Mouse (Mus musculus): ENCODE results near the gene Chia1. TPM values are rescaled to one million over a fixed set of nuclear protein-coding genes. Genes with fewer than 3 reads are reported as not detected.
A peak's percentile ranks its signal among the peaks of the same experiment; 100 is the strongest.
"Not testable (repeated sequence)": the region's sequence is repeated elsewhere in the genome, so short reads cannot be mapped to it uniquely, and the experiment has no call there.

Gene Chia1
- polyA plus RNA-seq, 1 experiment = not detected

- no peak for DNase-seq (ENCODE audit: low read depth in 1 of 2, low spot score in 2 of 2)
- 89% methylated on average over 10 of the region's 10 CpGs for WGBS
- H3K27me3 ChIP-seq (ENCODE audit: control insufficient read depth, insufficient read depth, low read length) = no peaks in the 10 kb centered on the region
- no peaks in the 10 kb centered on the region for H3K36me3 ChIP-seq (ENCODE audit: control insufficient read depth, insufficient read depth, low read length)
- H3K27ac ChIP-seq (ENCODE audit: insufficient read depth, low read length) = no peak overlapping the region
- no peaks in the 10 kb centered on the region for H3K4me1 ChIP-seq (ENCODE audit: control insufficient read depth, insufficient read depth, insufficient read length)
- no peak for TF ChIP-seq POLR2A (IDR thresholded peaks at IDR 0.05; ENCODE audit: low read depth, low read length)
- no peak for TF ChIP-seq CTCF (IDR thresholded peaks at IDR 0.05; ENCODE audit: extremely low read depth, insufficient read depth, insufficient read length, insufficient replicate concordance)
- no peak overlapping the region for H3K4me3 ChIP-seq (ENCODE audit: extremely low read depth, insufficient read depth, insufficient read length)
These were observed 31.1 kb downstream of the Chia1 start for GRCm38 (mm10) chr3:106144081-106144480.

- DNase-seq (ENCODE audit: low read depth in 1 of 2, low spot score in 2 of 2) = no peak
- WGBS = 81% methylated on average over 2 of the region's 2 CpGs
These were observed 41.4 kb downstream of the Chia1 start for GRCm38 (mm10) chr3:106154413-106154812.

GRCm38 (mm10) chr3:106167464-106167863, 54.4 kb downstream of the Chia1 start, which contains the start of gene Chil3:
Gene Chil3 (minus strand): TSS chr3:106167564.
- TF ChIP-seq CTCF (IDR thresholded peaks at IDR 0.05; ENCODE audit: extremely low read depth, insufficient read depth, insufficient read length, insufficient replicate concordance) = no peak
- TF ChIP-seq POLR2A (IDR thresholded peaks at IDR 0.05; ENCODE audit: low read depth, low read length) = no peak
- Histone ChIP-seq H3K27ac (ENCODE audit: insufficient read depth, low read length) (no peak within 1 kb of the TSS), H3K36me3 (ENCODE audit: control insufficient read depth, insufficient read depth, low read length) (no peaks in the 10 kb centered on the region), H3K4me1 (ENCODE audit: control insufficient read depth, insufficient read depth, insufficient read length) (no peaks in the 10 kb centered on the region), H3K4me3 (ENCODE audit: extremely low read depth, insufficient read depth, insufficient read length) (no peak within 1 kb of the TSS; the same call in 1 of the 2 replicates), H3K27me3 (ENCODE audit: control insufficient read depth, insufficient read depth, low read length) (no peaks in the 10 kb centered on the region)
- no peak for DNase-seq (ENCODE audit: low read depth in 1 of 2, low spot score in 2 of 2)
- WGBS = 76% methylated on average over 3 of the region's 3 CpGs

More at GRCm38 (mm10) chr3:106154413-106154812, 41.4 kb downstream of the Chia1 start:
- Histone ChIP-seq H3K27ac (ENCODE audit: insufficient read depth, low read length) (no peak overlapping the region), H3K36me3 (ENCODE audit: control insufficient read depth, insufficient read depth, low read length) (no peaks in the 10 kb centered on the region), H3K4me1 (ENCODE audit: control insufficient read depth, insufficient read depth, insufficient read length) (no peaks in the 10 kb centered on the region), H3K27me3 (ENCODE audit: control insufficient read depth, insufficient read depth, low read length) (no peaks in the 10 kb centered on the region), H3K4me3 (ENCODE audit: extremely low read depth, insufficient read depth, insufficient read length) (no peak overlapping the region)
- TF ChIP-seq CTCF (IDR thresholded peaks at IDR 0.05; ENCODE audit: extremely low read depth, insufficient read depth, insufficient read length, insufficient replicate concordance) = no peak
- no peak for TF ChIP-seq POLR2A (IDR thresholded peaks at IDR 0.05; ENCODE audit: low read depth, low read length)

- no peak for DNase-seq (ENCODE audit: low read depth in 1 of 2, low spot score in 2 of 2)
- H3K27ac ChIP-seq (ENCODE audit: insufficient read depth, low read length) = no peak overlapping the region
- 47% methylated on average over 1 of the region's 1 CpGs for WGBS
- no peaks in the 10 kb centered on the region for H3K4me1 ChIP-seq (ENCODE audit: control insufficient read depth, insufficient read depth, insufficient read length)
- no peaks in the 10 kb centered on the region for H3K27me3 ChIP-seq (ENCODE audit: control insufficient read depth, insufficient read depth, low read length)
- TF ChIP-seq CTCF (IDR thresholded peaks at IDR 0.05; ENCODE audit: extremely low read depth, insufficient read depth, insufficient read length, insufficient replicate concordance) = no peak
- no peak for TF ChIP-seq POLR2A (IDR thresholded peaks at IDR 0.05; ENCODE audit: low read depth, low read length)
- no peaks in the 10 kb centered on the region for H3K36me3 ChIP-seq (ENCODE audit: control insufficient read depth, insufficient read depth, low read length)
- no peak overlapping the region for H3K4me3 ChIP-seq (ENCODE audit: extremely low read depth, insufficient read depth, insufficient read length)
These were observed 57.6 kb downstream of the Chia1 start for GRCm38 (mm10) chr3:106170522-106171053.

DNA sequence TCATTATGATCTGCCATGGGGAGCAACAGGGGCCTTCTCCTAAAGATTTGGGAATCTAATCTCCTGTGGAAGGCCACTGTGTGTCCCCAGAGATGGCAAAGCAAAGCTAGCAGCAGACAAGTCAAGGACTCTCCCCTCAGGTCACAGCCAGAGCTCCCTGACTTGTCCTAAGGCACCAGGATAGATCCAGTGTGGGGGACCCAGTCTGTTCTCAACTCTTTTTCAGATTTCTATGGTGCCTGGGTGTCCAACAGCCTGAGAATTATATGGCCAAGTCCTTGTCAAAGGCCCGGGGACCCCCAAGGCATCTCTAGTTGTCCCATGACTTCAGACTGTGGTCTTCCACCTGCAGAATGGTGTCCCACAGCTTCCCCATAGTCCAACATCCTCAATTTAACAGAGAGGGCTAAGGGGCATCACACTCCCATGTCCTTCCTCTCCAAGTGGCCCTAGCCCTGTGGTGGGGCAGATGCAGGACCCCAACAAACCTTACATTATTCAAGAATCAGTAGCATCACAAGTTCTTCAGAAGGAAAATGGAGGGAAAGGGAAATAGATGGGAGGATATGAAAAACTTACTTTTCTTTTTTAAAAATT, 58.2 kb downstream of the Chia1 start:
- Histone ChIP-seq H3K36me3 (ENCODE audit: control insufficient read depth, insufficient read depth, low read length) (no peaks in the 10 kb centered on the region), H3K27ac (ENCODE audit: insufficient read depth, low read length) (no peak overlapping the region), H3K4me3 (ENCODE audit: extremely low read depth, insufficient read depth, insufficient read length) (no peak overlapping the region), H3K27me3 (ENCODE audit: control insufficient read depth, insufficient read depth, low read length) (no peaks in the 10 kb centered on the region), H3K4me1 (ENCODE audit: control insufficient read depth, insufficient read depth, insufficient read length) (no peaks in the 10 kb centered on the region)
- no peak for DNase-seq (ENCODE audit: low read depth in 1 of 2, low spot score in 2 of 2)
- WGBS = 75% methylated on average over 1 of the region's 1 CpGs
- TF ChIP-seq POLR2A (IDR thresholded peaks at IDR 0.05; ENCODE audit: low read depth, low read length) = no peak
- no peak for TF ChIP-seq CTCF (IDR thresholded peaks at IDR 0.05; ENCODE audit: extremely low read depth, insufficient read depth, insufficient read length, insufficient replicate concordance)

GRCm38 (mm10) chr3:106172506-106172905, 59.5 kb downstream of the Chia1 start:
- H3K4me1 ChIP-seq (ENCODE audit: control insufficient read depth, insufficient read depth, insufficient read length); H3K36me3 ChIP-seq (ENCODE audit: control insufficient read depth, insufficient read depth, low read length); H3K27me3 ChIP-seq (ENCODE audit: control insufficient read depth, insufficient read depth, low read length); H3K4me3 ChIP-seq (ENCODE audit: extremely low read depth, insufficient read depth, insufficient read length); DNase-seq (ENCODE audit: low read depth in 1 of 2, low spot score in 2 of 2); H3K27ac ChIP-seq (ENCODE audit: insufficient read depth, low read length): not testable (repeated sequence)
- WGBS = 64% methylated on average over 2 of the region's 2 CpGs

- H3K4me3 ChIP-seq (ENCODE audit: extremely low read depth, insufficient read depth, insufficient read length); H3K4me1 ChIP-seq (ENCODE audit: control insufficient read depth, insufficient read depth, insufficient read length); H3K27ac ChIP-seq (ENCODE audit: insufficient read depth, low read length); H3K27me3 ChIP-seq (ENCODE audit: control insufficient read depth, insufficient read depth, low read length); H3K36me3 ChIP-seq (ENCODE audit: control insufficient read depth, insufficient read depth, low read length): not testable (repeated sequence)
- WGBS = 6% methylated on average over 2 of the region's 2 CpGs
- DNase-seq (ENCODE audit: low read depth in 1 of 2, low spot score in 2 of 2) = peak in 1 of 2 experiments; percentile 15
These were observed 61.9 kb downstream of the Chia1 start for GRCm38 (mm10) chr3:106174971-106175370.
